Mouse (Mus musculus) ES-E14 (cell line): Measurements from ENCODE around the gene Plxnd1.

Source experiments
- CHD2 ChIP-seq: IDR thresholded peaks from 2 replicates; pipeline ENCODE4 v1.6.1; 2014; ENCODE audit warnings: mild to moderate bottlenecking, low read depth, low read length, inconsistent platforms
- HCFC1 ChIP-seq: IDR thresholded peaks from 2 replicates; pipeline ENCODE4 v1.6.1; 2012; ENCODE audit warnings: low read length, inconsistent platforms, borderline replicate concordance; ENCODE audit not compliant: insufficient read depth
- MAFK ChIP-seq: IDR thresholded peaks from 2 replicates; pipeline ENCODE4 v1.6.1; 2014; ENCODE audit warnings: mild to moderate bottlenecking, low read depth, low read length, inconsistent platforms; ENCODE audit not compliant: insufficient read depth
- ZC3H11A ChIP-seq: IDR thresholded peaks from 2 replicates; pipeline ENCODE4 v1.6.1; 2012; ENCODE audit warnings: low read depth, mild to moderate bottlenecking, inconsistent platforms, low read length, borderline replicate concordance
- ZNF384 ChIP-seq: IDR thresholded peaks from 2 replicates; pipeline ENCODE4 v1.6.1; 2012; ENCODE audit warnings: low read depth, low read length, inconsistent platforms

- TF ChIP-seq ZC3H11A (no peak), MAFK (no peak), ZNF384 (no peak), HCFC1 (no peak), CHD2 (no peak)
Measured at GRCm38 (mm10) chr6:115906455-115906854, 88.3 kb downstream of the Plxnd1 start.
